Mouse (Mus musculus) thymus, postnatal 0 days (tissue): ENCODE data around the gene Fhit. TPM values are rescaled to one million over a fixed set of nuclear protein-coding genes. Genes with fewer than 3 reads are reported as not detected.
"Not testable (repeated sequence)": the region's sequence is repeated elsewhere in the genome, so short reads cannot be mapped to it uniquely, and the experiment has no call there.

Source experiments
- DNase-seq: peaks from one replicate; pipeline ENCODE4 v3.0.0-alpha.2; 2015; ENCODE audit warnings: low spot score
- polyA plus RNA-seq: library from polyadenylated mRNA; unstranded; fragments of >200 nt; fragmentation: Nextera tagmentation; extraction: Ambion mirVana; gene quantifications from 2 replicates; pipeline ENCODE4 v1.2.1, GENCODE M21; 2015

The Fhit gene
- polyA plus RNA-seq = 18.0 and 18.5 TPM in 2 replicates

- peak; percentile 71 for DNase-seq
These were observed at the start of gene Fhit for GRCm38 (mm10) chr14:11161751-11162231. Gene Fhit (minus strand): TSS chr14:11162035.

DNA sequence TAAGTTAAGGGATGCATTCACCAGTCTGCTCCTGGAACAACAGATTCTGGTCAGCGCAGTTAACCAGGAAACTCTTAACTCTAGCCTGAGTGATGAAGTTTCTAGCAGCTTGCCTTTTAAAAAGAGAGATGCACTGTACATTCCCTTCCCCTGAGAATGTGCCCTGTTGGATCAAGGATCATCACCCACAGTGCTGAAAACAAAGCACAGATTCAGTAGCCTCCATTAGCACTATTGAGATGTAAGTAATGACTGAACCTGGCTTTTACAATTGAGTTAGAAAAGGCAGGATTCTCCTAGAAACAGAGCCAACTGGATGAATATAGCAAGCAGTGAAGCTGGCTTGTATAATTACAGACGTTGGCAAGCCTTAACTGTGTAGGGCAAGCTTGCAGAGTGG, 45.0 kb upstream of the Fhit start:
- no peak for DNase-seq

DNA sequence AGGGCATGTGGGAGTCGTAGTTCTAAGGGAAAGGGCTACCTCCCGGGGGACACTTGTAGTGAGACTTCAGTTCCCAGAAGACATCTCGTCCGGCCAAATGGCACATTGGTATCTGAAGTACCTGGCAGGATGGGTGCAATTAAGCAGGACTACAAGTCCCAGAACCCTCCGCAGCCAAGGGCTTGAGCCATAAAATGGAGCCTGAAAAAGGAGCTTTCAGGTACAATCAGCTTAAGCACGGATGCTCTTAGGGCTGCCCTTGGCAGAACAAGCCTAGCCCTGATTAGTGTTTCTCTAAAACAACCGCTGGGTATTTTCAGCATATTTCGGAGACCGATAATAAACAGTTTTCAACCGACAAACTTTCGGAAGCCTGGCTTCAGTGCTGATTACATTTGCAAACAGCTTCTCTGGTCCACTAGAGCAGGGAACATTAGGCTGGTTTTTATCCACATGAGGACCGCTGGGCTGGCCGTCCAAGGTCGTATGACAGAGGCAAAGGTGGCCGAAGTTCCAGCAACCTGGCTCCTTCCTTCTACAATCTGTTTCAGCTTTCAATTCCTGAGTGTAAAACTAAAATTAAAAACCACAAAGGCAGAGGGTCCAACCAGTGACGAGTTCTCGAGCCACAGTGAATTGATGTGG, 907 bp downstream of the Fhit start:
- DNase-seq = peak; percentile 62

GRCm38 (mm10) chr14:11159641-11160040, 2.2 kb downstream of the Fhit start:
- no peak for DNase-seq

- DNase-seq = no peak
These were observed 2.8 kb downstream of the Fhit start for GRCm38 (mm10) chr14:11159021-11159420.

GRCm38 (mm10) chr14:11157741-11158140, 4.1 kb downstream of the Fhit start:
- DNase-seq = no peak

DNA sequence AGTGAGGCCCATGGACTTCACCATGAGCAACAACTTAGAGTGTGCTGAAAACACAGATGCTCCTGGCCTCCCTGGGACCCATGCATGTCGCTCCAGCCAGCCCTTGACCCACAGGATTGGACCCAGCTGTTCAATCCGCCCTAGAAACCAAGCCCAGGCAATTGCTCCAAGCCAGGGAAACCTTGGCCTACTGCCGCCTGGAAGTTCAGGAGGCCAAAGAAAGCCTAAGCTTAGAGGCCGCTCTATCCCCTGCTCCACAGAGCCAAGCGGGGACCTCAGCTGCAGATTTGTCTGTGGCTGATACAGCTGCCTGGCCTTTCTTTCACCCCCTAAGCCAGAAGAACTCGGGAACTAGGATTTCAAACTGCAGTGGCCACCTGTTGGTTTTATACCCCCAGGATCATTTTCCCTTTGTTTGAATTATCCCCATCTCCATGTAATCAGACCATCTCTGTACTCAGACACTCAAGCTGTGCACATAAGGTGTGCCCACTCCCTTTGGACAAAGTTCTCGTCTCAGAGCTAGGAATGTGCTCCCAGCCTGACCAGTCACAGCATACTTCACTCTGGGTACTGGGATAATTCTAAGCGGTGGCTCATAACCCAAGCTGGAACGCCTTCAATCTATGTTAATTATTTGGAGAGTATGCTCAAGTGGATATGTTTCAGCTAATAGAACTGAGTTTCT, 10.1 kb downstream of the Fhit start:
- DNase-seq = no peak

DNA sequence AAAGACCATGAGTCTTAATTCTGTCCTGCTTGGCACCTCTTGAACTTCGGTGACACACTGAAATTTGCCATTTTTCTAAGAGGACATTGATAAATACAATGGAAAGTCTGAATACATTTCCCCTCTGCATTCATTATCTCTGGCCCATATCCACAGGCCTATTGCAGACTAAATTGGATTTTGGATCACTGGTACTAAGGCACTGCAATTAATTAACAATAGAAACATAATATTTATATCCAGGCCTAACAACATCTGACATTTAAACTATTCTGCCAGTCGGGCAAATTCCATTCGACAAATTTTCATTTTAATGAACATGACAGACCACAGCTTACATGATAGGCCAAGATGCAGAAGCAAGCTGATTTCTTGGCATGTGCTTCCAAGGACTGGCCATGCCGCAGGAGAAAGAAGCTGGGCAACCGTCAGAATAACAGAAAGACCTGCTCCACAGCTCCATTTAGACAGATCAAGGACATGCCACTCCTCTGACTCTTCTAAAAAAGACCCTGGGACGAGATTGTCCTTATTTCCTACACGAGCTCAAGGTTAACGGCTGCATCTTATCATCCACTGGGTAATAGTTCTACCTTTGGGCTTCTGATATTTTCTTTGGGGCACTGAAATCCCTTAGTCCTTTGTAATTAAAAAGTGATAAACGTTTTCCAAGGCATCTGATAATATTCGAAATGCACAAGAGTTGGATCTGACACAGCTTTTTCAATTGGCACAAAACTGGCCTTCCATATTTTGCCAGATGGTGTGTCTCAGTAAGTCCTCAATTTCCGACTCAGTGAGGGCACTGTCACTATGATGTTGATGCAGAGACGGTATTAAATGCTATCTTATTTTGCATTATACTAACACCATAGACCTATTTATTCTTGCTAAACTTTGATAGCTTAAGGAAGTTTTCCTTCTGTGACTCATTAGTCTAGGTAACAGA, 27.8 kb downstream of the Fhit start:
- DNase-seq = no peak

GRCm38 (mm10) chr14:11132637-11133474, 29.0 kb downstream of the Fhit start:
- DNase-seq = no peak

- DNase-seq = no peak
These were observed 36.7 kb downstream of the Fhit start for GRCm38 (mm10) chr14:11125096-11125495.

- no peak for DNase-seq
These were observed 42.8 kb downstream of the Fhit start for GRCm38 (mm10) chr14:11119076-11119475.

DNA sequence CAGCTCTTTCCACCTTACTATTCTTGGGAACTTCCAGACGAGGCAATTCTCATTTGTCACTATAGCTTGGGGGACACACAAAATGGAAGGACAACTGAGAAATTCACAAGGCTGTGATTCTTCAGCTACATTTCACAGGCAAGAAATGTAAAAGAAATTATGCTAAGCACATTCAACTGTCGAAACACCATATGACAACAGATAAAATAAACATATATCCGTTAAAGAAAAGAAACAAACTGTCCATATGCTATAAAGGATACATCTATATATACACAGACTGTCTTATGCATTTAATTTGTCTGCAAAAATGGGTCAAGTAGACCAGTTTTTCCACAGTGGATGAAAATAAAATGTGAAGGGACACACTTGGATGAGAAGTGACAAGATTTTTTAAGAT, 76.2 kb downstream of the Fhit start:
- DNase-seq = no peak

DNA sequence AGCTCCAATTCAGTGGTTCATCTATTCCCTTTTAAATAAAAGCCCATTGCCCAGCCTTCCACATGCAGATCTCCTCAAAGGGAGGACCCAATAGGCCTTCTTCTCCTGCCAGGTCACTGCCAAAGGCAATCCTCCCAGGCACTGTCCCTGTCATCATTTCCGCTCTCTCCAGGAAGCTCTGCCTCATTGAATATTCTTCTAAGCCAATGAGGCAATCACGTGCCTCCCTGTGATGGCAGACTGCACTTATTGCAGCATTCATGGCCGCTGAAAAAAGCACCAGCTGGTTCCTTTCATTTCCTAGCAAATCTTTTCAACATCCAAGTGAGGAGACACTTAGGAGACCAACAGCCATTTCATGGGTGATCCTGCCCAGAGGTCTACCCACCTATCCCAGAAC, 77.9 kb downstream of the Fhit start:
- DNase-seq = no peak

GRCm38 (mm10) chr14:11083462-11083861, 78.4 kb downstream of the Fhit start:
- DNase-seq = no peak

GRCm38 (mm10) chr14:11063594-11063993, 98.2 kb downstream of the Fhit start:
- no peak for DNase-seq

DNA sequence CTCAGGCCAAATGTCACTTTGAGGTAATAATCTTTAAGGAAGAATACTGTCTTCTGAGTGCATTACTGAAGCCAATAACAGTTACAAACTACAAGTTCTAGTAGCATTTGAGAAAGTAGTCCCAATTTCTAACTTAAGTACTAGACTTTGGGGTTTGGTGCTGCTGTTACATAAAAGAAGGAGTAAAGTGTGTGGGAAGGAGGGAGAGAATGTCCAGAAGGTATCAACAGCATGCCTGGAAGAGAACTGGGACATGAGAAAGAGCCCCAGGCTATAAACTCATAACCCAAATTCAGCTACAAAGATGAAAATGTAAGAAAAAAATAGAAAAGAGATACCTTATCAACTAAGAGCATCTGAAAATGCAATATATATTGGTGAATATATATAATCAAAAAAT, 101.6 kb downstream of the Fhit start:
- no peak for DNase-seq

DNA sequence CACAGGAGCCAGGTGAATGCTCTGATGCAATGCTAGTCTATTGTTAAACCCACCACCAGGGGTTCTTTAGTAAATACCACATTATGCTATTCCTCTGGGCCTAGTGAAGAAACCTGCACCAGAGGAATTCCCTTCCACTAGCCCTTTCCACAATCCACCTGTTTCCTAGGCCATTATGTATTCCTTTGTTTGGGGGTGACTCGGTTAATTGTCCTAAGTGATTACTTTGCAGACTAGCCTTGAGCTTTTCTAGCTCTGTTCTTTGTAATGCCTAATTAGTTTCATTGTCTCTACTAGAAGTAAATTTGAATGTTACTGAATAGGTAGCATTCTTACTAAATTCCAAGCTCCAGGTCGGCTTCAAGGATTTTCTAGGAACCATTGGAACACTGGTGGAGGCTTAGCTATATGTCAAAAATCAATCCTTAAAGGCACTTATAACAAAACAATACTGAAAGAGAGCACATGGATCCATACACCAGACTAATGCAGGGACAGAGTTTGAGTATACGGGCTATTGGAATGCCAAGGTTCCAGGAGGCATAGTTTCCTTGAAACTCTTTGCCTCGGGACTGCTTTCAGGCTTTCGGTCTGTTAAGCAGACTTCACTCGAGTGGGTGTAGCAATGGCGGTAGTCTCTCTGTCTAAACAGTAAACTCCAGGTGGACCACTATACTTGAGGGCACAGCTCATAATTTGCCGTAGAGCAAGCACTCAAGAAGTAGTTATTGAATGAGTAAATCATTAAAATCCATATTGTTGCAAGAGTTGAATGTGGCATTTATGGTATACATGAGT, 122.1 kb downstream of the Fhit start:
- not testable (repeated sequence) for DNase-seq

DNA sequence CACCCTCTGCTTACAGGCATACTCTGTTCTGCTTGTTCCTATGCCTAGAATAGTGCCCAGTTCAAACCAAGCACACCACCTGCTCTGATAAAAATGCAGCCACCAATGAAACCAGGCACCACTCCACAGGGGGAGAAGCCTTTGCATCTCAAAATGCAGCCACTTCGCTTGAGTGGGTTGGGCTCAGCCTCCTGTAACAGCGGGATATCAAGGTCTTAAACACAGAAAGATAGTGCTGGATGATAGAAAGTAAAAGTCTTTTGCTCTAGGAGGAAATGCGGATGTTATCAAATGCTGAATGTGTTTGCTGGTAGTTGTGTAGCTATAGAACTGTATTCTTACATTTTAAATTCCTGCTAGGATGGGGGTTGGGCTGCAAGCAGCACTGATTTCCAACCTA, 140.4 kb downstream of the Fhit start:
- DNase-seq = no peak

DNA sequence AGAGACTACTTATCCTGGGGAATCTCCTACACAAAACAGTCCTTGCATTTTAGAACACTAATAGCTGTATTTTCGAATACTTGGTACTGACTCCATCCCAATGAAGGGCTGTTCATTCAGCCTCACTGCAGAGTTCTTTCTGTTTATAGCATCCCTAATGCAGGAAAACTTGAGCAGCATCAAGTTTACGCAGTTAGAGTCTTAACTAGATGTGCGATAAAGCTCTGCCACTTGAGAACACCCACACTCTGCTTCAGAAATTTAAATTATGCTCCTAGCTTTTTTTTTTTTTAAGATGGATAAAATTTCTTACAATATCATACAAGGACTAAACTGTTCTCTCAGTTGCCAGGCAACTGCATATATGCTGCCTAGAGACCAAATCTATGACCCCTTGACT, 183.2 kb downstream of the Fhit start:
- DNase-seq = no peak

- DNase-seq = no peak
These were observed 220.2 kb downstream of the Fhit start for GRCm38 (mm10) chr14:10941647-10942046.
